Mouse (Mus musculus): ENCODE data around the gene Cdk5r1. TPM values are rescaled to one million over a fixed set of nuclear protein-coding genes. Genes with fewer than 3 reads are reported as not detected.

Gene Cdk5r1
- polyA plus RNA-seq, 1 experiment from 2014 or later, result 105 TPM

DNA sequence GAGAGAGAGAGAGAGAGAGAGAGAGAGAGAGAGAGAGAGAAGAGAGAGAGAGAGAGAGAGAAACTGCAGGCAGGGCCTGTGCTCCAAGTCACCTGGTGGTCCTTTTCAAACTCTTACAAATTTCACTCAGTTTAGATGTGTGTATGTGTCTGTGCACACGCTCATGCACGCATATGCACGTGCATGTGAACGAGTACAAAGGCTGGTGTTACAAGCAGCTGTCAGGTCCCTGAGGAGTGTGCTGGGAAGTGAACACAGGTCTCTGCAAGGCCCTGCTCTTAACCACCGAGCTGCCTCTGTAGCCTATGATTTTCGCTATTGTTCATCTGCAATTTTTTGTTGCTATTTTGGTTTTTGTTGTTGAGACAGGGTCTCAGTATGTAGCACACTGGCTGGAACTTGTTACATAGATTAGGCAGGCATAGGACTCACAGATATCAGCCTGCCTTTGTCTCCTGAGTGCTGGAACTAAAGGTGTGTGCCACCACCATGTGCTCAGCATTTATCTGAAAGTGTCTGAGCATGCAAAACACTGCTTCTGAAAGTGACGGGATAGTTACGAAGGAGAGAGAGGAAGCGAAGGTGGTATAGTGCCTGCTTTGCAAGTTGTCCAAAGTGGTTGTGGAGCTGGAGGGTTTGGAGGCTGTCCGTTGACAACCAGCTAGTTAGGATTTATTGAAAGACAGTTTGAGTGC, 20.5 kb downstream of the Cdk5r1 start:
- peaks cover 37% of the 10 kb centered on the region for H3K4me1 ChIP-seq (replicated peaks)
- no peak overlapping the region for H3K4me3 ChIP-seq
- no peak overlapping the region for H3K27ac ChIP-seq
- no peak overlapping the region for H3K9ac ChIP-seq
- ATAC-seq (ENCODE audit: low FRiP score), result no peak
- no peak overlapping the region for H3K4me2 ChIP-seq
- H3K9me3 ChIP-seq, result no peaks in the 10 kb centered on the region
- 85% methylated on average over 10 of the region's 10 CpGs for WGBS
- H3K36me3 ChIP-seq, result no peaks in the 10 kb centered on the region
- H3K27me3 ChIP-seq, result no peaks in the 10 kb centered on the region

DNA sequence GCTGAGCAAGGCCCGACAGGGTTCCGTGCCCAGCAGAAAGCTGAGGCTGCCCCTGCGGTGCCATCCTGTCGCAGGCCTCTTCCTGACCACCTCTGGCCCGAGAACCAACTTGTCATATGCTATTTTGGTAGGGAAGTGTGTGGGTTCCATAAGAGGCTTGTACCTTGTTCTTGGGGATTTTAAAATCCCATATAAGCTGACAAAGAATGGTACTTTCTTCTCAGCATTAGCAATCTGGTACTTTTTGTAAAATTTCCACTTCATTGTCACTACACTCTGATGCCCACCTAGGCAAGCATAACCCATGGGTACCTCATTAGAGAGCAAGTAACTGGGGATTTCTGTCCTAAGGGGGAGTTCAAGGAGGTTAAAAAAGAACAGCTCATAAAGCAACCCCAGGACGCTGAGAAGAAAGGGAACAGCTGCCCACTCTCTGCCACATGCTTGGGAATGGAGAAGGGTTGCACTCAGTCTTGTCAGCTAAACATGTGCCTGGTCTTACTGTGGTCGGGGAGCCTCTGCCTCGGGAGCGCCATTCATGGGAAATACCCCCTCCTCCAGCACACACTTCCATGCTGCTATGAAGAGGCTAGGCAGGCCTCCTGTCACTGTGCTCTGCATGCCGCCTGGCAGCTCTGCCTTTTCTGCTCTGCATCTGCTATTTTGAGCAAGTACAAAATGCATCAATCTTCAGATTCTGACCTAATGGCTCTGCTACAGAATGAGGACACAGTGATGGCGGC, 21.7 kb downstream of the Cdk5r1 start:
- peak; percentile 15; the same call in 1 of the 2 replicates for ATAC-seq (ENCODE audit: low FRiP score)
- no peak overlapping the region for H3K4me3 ChIP-seq
- H3K27ac ChIP-seq, result peak overlapping the region; percentile 86

DNA sequence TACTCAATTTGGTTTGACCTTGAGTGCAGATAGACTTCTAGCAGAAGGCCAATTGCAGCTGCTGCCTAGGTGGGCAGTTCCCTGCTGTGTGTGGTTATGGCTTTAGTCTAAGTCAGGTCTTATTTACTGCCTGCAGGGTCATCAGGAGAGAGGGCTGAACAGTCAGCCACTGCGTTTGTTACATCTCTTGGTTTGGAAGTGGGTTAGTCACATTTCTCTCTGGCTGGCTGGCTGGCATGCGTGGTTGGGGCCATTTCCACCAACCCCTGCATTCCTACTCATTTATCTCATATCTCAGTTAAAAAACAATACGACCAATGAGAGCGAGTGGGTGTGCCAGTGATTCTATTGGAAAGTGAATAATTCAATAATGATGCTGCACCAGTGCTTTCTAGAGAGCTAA, 22.7 kb downstream of the Cdk5r1 start:
- Histone ChIP-seq H3K4me1 (replicated peaks) (peaks cover 51% of the 10 kb centered on the region), H3K27ac (peak overlapping the region; percentile 86), H3K4me3 (no peak overlapping the region), H3K9ac (no peak overlapping the region), H3K36me3 (no peaks in the 10 kb centered on the region), H3K4me2 (no peak overlapping the region), H3K9me3 (no peaks in the 10 kb centered on the region), H3K27me3 (no peaks in the 10 kb centered on the region)
- ATAC-seq (ENCODE audit: low FRiP score), result no peak
- 61% methylated on average over 4 of the region's 4 CpGs for WGBS

More for the DNA sequence above, 21.7 kb downstream of the Cdk5r1 start:
- Histone ChIP-seq H3K9ac (peak overlapping the region; percentile 56; the same call in 1 of the 2 replicates), H3K27me3 (no peaks in the 10 kb centered on the region), H3K9me3 (no peaks in the 10 kb centered on the region), H3K4me2 (peak overlapping the region; percentile 4; the same call in 1 of the 2 replicates), H3K4me1 (replicated peaks) (peaks cover 43% of the 10 kb centered on the region), H3K36me3 (no peaks in the 10 kb centered on the region)
- 46% methylated on average over 11 of the region's 11 CpGs for WGBS

DNA sequence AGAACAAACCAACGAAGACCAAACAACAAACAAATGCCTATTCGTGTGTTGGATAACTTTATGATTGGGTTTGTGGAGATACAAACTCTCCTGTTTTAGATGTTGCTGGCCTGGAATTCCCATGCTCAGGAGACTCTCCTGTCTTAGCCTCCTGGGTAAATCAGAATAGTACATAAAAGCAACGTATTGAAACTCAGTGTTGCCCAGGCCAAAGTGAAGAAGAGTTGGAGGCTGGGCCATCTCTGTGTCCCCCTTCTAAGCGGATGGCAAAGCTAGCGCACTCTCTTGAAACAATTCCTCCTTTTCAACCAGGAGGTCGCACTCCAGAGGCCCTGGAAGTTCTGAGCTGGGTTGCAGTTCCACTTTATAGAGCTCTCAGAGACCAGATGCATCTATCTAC, 26.5 kb downstream of the Cdk5r1 start:
- Histone ChIP-seq H3K36me3 (no peaks in the 10 kb centered on the region), H3K4me1 (replicated peaks) (peaks cover 59% of the 10 kb centered on the region), H3K27me3 (no peaks in the 10 kb centered on the region), H3K9ac (peak overlapping the region; percentile 72), H3K27ac (peak overlapping the region; percentile 99), H3K9me3 (no peaks in the 10 kb centered on the region), H3K4me2 (peak overlapping the region; percentile 31; the same call in 1 of the 2 replicates), H3K4me3 (no peak overlapping the region)
- WGBS, result 74% methylated on average over 6 of the region's 6 CpGs
- ATAC-seq (ENCODE audit: low FRiP score), result no peak

DNA sequence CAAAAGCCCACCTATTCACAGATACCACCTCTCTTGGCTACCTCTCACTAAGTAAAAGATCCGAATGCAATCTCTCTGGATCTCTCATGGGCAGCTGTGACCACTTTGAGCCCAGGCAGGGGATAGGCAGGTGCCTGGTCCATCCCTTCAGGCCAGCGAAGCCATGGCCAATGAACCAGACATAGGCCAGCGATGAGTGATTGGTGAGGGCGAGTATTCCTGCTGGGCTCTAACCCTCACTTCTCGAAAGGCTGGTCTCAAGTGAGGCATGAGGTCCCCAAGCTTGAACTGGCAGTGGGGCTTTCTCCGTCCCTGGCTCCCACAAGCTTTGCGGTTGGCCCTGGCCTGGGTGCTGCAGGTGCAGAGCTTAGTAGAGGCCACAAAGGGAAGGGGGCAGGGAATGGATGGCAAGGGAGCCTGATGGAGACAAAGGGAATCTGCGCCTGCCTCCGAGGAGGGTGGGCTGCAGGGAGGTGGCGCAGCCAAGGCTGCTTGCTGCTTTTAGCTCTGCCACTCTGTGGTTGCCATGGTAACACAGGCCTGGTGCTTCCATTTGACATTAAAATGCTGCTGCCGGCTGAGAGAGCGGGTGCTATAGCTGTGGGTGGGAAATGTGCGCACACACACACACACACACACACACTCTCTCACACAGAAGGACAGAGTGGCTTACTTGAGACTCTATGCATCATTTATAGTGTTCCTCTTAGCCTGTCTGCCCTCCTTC, 27.1 kb downstream of the Cdk5r1 start:
- H3K36me3 ChIP-seq, result no peaks in the 10 kb centered on the region
- peak overlapping the region; percentile 99 for H3K27ac ChIP-seq
- no peaks in the 10 kb centered on the region for H3K27me3 ChIP-seq
- ATAC-seq (ENCODE audit: low FRiP score), result peak; percentile 93
- H3K4me3 ChIP-seq, result no peak overlapping the region; the same call in 1 of the 2 replicates
- H3K4me1 ChIP-seq (replicated peaks), result peaks cover 58% of the 10 kb centered on the region
- H3K4me2 ChIP-seq, result peak overlapping the region; percentile 31
- 11% methylated on average over 13 of the region's 13 CpGs for WGBS
- H3K9ac ChIP-seq, result peak overlapping the region; percentile 72
- no peaks in the 10 kb centered on the region for H3K9me3 ChIP-seq

DNA sequence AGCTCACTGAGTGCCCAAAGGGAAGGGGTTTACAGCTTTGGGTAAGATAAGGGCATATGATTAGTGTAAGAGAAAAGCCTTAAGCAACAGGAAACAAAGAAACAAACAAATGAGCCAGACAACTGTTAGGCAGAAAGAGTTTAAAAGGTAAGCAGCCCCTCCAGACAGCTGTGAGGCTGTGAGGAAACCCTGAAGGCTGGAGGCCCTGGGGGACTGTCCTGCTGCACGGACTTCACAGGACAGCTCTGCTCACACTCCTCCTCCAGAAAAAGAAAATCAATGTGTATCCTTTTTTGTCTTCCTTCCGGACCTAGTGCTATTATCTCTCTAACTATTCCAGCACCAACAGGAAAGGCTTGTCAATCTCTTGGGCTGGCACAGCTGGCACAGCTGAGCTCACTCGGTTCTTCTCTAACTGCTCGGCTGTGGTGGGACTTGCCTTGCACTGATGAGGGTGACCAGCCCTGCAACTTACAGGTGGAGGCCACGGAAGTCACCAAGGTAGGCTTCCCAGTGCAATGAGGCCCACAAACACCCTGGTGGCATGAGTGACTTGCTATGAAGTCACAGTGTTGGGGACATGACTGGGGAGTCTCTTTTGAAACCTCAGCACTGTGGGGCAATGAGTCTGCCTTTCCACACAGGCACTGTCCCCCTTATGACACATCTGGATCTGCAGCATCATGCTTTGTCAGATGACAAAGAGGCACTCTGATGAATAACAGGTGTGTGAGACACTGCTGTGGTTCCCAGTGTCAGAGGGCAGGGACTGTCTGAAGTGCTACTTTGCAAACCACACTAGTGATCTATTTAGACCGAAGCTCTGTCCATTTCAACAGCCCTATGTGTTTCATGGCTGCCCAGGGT, 27.9 kb downstream of the Cdk5r1 start:
- H3K4me2 ChIP-seq, result peak overlapping the region; percentile 31
- H3K27me3 ChIP-seq, result no peaks in the 10 kb centered on the region
- no peaks in the 10 kb centered on the region for H3K9me3 ChIP-seq
- peaks cover 56% of the 10 kb centered on the region for H3K4me1 ChIP-seq (replicated peaks)
- H3K4me3 ChIP-seq, result no peak overlapping the region; the same call in 1 of the 2 replicates
- peak overlapping the region; percentile 99 for H3K27ac ChIP-seq
- H3K9ac ChIP-seq, result peak overlapping the region; percentile 72
- H3K36me3 ChIP-seq, result no peaks in the 10 kb centered on the region
- peak; percentile 44 for ATAC-seq (ENCODE audit: low FRiP score)
- 38% methylated on average over 6 of the region's 6 CpGs for WGBS

DNA sequence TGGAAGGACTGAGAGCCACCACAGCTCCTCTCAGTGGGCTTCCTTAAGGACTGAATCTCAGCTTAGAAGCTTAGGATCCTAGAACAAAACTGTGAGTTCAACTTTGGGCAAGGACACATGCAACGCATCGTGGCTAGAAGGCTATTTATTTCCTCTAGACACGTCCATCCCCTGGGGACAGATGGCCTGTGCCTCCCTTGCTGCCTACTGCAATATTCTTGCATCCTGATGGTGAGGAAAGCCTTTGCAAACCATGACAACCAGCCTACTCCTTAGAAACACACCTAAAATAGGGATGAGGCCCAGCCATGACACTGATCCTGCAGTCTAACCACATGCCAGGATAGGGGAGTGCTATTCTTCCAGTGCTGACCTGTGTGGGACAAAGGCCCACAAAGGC, 28.8 kb downstream of the Cdk5r1 start:
- no peak for ATAC-seq (ENCODE audit: low FRiP score)
- 84% methylated on average over 3 of the region's 3 CpGs for WGBS
- H3K27ac ChIP-seq, result peak overlapping the region; percentile 99
- no peak overlapping the region for H3K4me3 ChIP-seq
- H3K4me1 ChIP-seq (replicated peaks), result peaks cover 51% of the 10 kb centered on the region
- no peak overlapping the region for H3K4me2 ChIP-seq
- 0 out of 2 replicates have a peak overlapping the region, but pooled peaks have one; percentile 72 for H3K9ac ChIP-seq
- H3K9me3 ChIP-seq, result no peaks in the 10 kb centered on the region
- H3K36me3 ChIP-seq, result no peaks in the 10 kb centered on the region
- no peaks in the 10 kb centered on the region for H3K27me3 ChIP-seq

DNA sequence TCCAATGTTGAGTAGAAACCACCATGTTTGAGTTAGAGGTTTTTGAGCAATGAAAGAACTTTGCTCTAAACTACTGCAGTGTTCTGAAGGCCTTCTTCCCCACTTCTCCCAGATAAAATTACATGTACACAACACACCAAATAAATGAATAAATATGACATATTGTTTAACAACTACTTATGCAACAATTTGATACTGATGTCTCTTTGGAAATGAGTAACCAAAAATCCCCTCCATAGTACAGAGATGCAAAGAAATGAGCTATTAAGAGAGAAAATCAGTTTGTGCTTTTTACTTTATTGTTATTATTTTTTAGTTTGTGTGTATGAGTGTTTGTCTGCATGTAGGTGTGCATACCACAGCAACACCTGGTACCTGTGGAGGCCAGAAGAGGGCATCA, 29.7 kb downstream of the Cdk5r1 start:
- H3K36me3 ChIP-seq, result no peaks in the 10 kb centered on the region
- H3K27me3 ChIP-seq, result no peaks in the 10 kb centered on the region
- H3K9me3 ChIP-seq, result no peaks in the 10 kb centered on the region
- H3K4me3 ChIP-seq, result no peak overlapping the region
- peaks cover 47% of the 10 kb centered on the region for H3K4me1 ChIP-seq (replicated peaks)
- H3K9ac ChIP-seq, result no peak overlapping the region
- H3K4me2 ChIP-seq, result no peak overlapping the region
- no peak overlapping the region for H3K27ac ChIP-seq
- ATAC-seq (ENCODE audit: low FRiP score), result no peak

DNA sequence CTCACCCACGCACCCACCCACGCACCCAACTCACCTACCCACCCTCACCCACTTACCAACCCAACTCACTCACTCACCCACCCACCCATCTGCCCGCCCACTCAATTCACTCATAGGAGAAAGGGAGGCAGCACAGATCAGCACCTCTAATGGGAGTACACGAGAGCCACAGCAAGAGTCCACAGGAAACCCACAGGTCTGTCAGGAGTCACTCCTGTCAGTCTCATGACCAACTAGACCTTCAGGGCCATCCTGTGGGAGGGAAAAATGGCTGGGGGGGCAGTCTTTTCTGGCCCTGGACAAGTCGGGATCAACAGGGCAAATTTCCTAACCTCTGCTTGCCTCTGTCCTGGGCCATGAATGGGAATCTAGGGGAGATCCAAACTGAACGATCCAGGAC, 31.0 kb downstream of the Cdk5r1 start:
- Histone ChIP-seq H3K36me3 (no peaks in the 10 kb centered on the region), H3K27me3 (no peaks in the 10 kb centered on the region), H3K4me2 (no peak overlapping the region), H3K9me3 (no peaks in the 10 kb centered on the region), H3K4me3 (no peak overlapping the region), H3K9ac (no peak overlapping the region), H3K27ac (no peak overlapping the region), H3K4me1 (replicated peaks) (peaks cover 54% of the 10 kb centered on the region)
- 85% methylated on average over 6 of the region's 6 CpGs for WGBS
- ATAC-seq (ENCODE audit: low FRiP score), result no peak

DNA sequence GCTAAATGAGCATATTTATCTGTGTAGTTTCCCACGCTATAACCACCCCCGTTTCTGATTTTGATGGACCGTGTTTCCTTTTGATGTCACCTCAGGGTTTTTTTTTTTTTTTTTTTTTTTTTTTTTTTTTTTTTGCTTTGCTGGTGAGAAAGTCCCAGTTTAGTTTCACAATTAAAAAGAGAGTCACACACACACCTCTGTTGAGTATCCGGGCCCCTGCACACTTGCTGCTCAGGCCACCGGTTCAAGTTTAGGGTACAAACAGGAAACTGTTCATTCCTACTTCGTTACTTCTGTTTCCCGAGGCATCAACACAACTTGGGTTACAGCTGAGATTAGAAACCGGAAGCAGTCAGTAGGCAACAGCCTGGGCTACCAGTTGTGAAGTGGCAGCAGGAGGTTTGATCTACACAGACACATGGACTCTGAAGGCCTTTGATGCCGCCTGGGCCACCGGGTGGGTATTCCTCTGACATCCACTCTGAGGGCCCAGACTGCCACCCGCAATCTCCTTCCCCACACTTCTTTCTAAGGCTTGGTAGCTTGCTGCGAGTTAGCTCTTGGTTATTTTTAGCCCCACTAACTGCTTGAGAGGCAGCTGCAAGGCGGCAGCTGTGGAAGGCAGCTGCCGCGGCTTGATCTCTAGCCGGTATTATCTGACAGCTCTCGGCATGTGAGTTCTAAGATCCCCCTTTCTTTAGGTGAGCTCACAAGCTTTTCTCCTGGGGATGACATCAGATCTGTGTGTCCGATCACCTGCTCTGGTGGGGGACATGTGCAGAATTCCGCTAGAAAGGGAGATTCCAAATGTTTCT, 31.7 kb downstream of the Cdk5r1 start:
- H3K27me3 ChIP-seq, result 0 out of 2 replicates have a peak, but pooled peaks cover 5% of the 10 kb centered on the region
- no peak for ATAC-seq (ENCODE audit: low FRiP score)
- H3K4me3 ChIP-seq, result no peak overlapping the region
- 45% methylated on average over 19 of the region's 19 CpGs for WGBS
- peak overlapping the region; percentile 29; the same call in 1 of the 2 replicates for H3K9ac ChIP-seq
- H3K27ac ChIP-seq, result peak overlapping the region; percentile 48
- peaks cover 51% of the 10 kb centered on the region for H3K4me1 ChIP-seq (replicated peaks)
- H3K9me3 ChIP-seq, result no peaks in the 10 kb centered on the region
- no peaks in the 10 kb centered on the region for H3K36me3 ChIP-seq
- H3K4me2 ChIP-seq, result no peak overlapping the region

DNA sequence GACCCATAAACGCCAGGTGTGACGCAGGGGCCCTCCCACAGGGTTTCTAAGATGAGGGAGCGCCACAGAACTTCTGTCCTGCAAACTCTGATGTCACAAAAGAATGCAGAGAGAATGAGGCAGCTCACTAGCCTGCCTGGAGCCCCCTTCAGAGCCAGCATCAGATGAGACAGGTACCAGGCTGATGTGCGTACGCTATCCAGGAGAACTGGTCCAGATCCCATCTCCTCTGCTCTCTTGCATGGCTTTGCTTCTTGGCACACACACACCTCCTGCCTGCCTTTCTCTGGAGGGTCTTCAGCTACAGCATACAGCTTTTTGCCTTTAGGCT, 32.3 kb downstream of the Cdk5r1 start:
- H3K9me3 ChIP-seq, result no peaks in the 10 kb centered on the region
- ATAC-seq (ENCODE audit: low FRiP score), result no peak
- peak overlapping the region; percentile 48 for H3K27ac ChIP-seq
- 0 out of 2 replicates have a peak, but pooled peaks cover 5% of the 10 kb centered on the region for H3K27me3 ChIP-seq
- no peak overlapping the region for H3K4me2 ChIP-seq
- H3K36me3 ChIP-seq, result no peaks in the 10 kb centered on the region
- 78% methylated on average over 5 of the region's 5 CpGs for WGBS
- peak overlapping the region; percentile 29; the same call in 1 of the 2 replicates for H3K9ac ChIP-seq
- peaks cover 51% of the 10 kb centered on the region for H3K4me1 ChIP-seq (replicated peaks)
- H3K4me3 ChIP-seq, result no peak overlapping the region
